Mouse (Mus musculus) lung, postnatal 25 days (tissue): ENCODE data around the gene Elane.
A peak's percentile ranks its signal among the peaks of the same experiment; 100 is the strongest.

Experiments
- DNase-seq: peaks from one replicate; pipeline ENCODE4 v3.0.0; 2022; ENCODE audit warnings: low spot score

Elane gene

GRCm38 (mm10) chr10:79858416-79859074, 27.5 kb upstream of the Elane start:
- peak; percentile 53 for DNase-seq

GRCm38 (mm10) chr10:79859116-79859515, 26.9 kb upstream of the Elane start:
- DNase-seq: no peak

GRCm38 (mm10) chr10:79860079-79860911, 25.8 kb upstream of the Elane start:
- DNase-seq: no peak

DNA sequence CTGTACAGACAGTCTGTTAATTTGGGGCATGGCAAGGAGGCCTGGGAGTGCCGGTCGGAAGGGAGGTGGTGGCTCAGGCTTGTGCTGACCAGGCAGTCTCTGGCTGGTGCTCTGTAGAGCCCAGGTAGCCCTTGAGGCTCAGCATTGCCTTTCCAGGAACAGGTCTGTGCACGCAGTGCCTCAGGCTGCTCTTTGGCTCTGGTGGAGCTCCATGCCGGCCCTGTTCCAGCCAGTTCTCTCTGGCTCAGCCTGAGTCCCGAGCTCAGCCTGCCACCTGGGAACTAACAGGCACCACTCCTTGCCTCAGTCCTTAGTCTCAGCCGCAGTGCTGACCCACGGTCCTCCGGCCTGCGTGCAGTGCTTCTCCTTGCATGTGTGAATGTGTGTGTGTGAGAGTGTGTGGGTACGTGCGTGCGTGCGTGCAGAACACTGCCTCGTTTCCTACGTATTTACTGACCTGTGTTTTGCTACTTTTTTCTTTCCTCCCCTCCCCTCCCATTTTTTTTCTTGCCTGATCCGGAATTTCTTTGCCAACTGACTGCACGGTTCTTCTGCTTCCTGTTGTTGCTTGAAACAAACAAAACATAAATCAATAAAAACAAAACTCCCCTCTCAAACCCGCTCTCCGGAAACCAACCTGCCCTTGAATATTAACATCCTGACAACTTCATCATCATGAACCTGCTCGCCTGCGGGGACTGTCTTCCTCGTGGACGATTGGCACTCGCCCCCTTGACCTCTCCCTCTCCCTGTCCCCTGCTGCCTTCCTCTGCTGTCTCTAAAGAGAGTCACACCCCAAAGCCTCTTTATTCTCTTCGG, 24.6 kb upstream of the Elane start:
- no peak for DNase-seq

- DNase-seq: no peak
Measured at GRCm38 (mm10) chr10:79862049-79862788, 23.8 kb upstream of the Elane start.

DNA sequence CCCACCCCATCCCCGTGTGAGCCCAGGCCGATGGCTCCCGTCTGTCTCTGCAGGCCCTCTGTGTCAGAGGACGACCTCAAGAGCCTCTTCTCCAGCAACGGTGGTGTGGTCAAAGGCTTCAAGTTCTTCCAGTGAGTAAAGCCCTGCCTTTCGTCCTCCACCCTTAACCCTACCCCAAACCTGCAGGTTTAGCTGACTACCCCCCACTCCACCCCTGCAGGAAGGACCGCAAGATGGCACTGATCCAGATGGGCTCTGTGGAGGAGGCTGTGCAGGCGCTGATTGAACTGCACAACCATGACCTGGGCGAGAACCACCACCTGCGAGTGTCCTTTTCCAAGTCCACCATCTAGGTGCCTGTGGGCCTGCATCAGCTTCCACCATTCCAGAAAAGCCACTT, 23.1 kb upstream of the Elane start:
- DNase-seq: no peak

GRCm38 (mm10) chr10:79864351-79865188, 21.5 kb upstream of the Elane start:
- no peak for DNase-seq

GRCm38 (mm10) chr10:79865189-79865601, 20.9 kb upstream of the Elane start:
- DNase-seq: no peak

DNA sequence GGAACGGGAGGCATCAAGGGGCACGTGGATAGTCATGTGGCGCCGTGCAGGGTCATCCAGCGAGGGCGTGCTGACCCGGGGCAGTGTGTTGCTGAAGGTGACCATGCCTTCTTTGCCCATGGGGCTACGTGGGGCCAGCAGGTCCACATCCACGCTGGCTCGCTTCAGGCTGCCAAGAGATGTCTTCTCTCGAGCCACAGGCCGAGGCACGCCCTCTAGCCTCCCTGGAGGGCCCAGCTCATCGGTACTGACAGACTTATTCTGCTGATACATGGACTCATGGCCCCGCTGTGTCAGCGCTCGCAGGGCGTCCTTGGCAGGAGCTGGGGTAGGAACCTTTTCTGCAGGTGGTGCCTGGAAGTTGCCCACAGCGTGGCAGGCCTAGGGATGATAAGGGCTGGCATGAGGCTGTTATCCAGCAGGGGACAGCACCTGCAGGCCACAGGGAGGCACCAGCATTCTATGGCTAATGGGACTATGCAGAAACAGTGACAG, 20.2 kb upstream of the Elane start:
- DNase-seq: no peak

- DNase-seq: no peak
Measured at GRCm38 (mm10) chr10:79866601-79867000, 19.4 kb upstream of the Elane start.

- no peak for DNase-seq
Measured at GRCm38 (mm10) chr10:79871845-79872244, 14.2 kb upstream of the Elane start.

DNA sequence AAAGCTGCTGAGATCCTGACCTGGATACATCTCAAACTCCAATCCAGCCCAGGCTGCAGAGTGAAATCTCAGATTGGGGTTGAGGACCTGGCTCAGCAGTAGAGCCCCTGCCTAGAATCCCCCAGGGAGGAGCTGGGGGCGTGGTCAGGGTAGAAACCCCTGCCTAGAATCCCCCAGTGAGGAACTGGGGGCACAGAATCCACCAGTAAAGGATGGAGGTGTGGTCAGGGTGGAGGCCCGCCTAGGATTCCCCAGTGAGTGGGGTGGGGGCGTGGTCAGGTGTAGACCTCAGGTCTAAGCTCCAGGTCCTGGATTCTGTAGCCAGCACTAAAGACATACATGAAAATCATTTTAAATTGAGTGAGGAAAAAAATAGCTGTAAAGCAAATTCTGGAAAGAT, 13.2 kb upstream of the Elane start:
- no peak for DNase-seq

DNA sequence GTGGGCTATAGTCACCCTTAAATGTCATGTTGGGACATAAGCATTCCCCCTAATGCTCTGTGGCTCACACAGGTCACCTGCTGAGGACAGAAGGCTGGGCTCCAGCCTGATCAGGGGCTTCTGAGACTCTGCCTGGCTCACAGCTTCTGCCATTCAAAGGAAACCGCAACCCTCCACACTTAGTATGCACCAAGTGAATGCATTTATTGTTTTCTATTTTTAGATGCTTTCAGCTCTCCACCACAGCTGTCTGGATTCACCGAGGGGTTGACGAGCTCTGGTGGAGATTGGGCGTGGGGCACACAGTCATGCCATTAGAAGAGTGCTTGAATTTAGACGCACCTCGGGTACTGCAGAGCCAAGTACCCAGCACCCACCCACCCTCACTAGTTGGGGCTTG, 12.7 kb upstream of the Elane start:
- no peak for DNase-seq

GRCm38 (mm10) chr10:79873715-79874289, 12.2 kb upstream of the Elane start:
- no peak for DNase-seq

GRCm38 (mm10) chr10:79874290-79874862, 11.7 kb upstream of the Elane start, which contains the start of the genes Prtn3 and Plppr3:
TSS of gene Prtn3 (plus strand) at chr10:79874476.
TSS of gene Plppr3 (minus strand) at chr10:79874634.
- DNase-seq: no peak

- no peak for DNase-seq
Measured at GRCm38 (mm10) chr10:79877174-79877573, 8.9 kb upstream of the Elane start.

- peak; percentile 71 for DNase-seq
Measured at GRCm38 (mm10) chr10:79877757-79878156, 8.3 kb upstream of the Elane start.

GRCm38 (mm10) chr10:79879527-79879926, 6.5 kb upstream of the Elane start:
- no peak for DNase-seq

DNA sequence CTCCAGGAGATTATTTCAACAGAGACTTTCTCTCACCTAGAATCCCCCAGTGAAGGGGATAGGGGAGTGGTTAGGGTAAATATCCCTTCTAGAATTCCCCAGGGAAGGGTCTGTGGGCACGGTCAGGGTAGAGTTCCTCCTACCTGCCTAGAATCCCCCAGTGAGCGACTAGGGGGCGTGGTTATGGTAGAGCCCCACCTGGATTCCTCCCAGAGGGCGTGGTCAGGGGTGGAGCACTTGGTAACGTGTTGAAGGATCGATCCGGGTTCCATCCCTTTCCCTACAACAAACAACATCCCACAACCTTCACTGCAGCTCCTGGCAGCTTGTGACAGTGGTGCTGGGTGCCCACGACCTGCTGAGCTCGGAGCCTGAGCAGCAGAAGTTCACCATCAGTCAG, 5.3 kb upstream of the Elane start:
- DNase-seq: no peak

GRCm38 (mm10) chr10:79881981-79882380, 4.1 kb upstream of the Elane start:
- DNase-seq: no peak
